Mouse (Mus musculus) cerebellum, adult 2 months (tissue): ENCODE measurements at regions not wholly inside any gene's neighbourhood (a gene's known extent, or its start where the extent isn't known, plus 50 kb on each side); places are given as distances from the start of the nearest gene placed in this dataset.

Experiments used
- CTCF ChIP-seq: fragments of 200-500 bp; IDR thresholded peaks from 2 replicates; pipeline ENCODE4 v1.5.1; 2011; ENCODE audit warnings: low read depth, mild to moderate bottlenecking, control low read depth, low read length, moderate library complexity, borderline replicate concordance; ENCODE audit not compliant: insufficient read depth
- POLR2A ChIP-seq: fragments of 200-500 bp; IDR thresholded peaks from 2 replicates; pipeline ENCODE4 v1.6.1; 2011; ENCODE audit warnings: low read length, control low read depth, borderline replicate concordance; ENCODE audit not compliant: insufficient read depth

GRCm38 (mm10) chr4:8037863-8038262 lies 201.0 kb downstream of the Car8 start:
- TF ChIP-seq POLR2A (no peak), CTCF (no peak)
